Mouse (Mus musculus): ENCODE measurements around the gene Car10. TPM values are rescaled to one million over a fixed set of nuclear protein-coding genes. Genes with fewer than 3 reads are reported as not detected.

The Car10 gene
- polyA plus RNA-seq, 1 experiment: not detected

DNA sequence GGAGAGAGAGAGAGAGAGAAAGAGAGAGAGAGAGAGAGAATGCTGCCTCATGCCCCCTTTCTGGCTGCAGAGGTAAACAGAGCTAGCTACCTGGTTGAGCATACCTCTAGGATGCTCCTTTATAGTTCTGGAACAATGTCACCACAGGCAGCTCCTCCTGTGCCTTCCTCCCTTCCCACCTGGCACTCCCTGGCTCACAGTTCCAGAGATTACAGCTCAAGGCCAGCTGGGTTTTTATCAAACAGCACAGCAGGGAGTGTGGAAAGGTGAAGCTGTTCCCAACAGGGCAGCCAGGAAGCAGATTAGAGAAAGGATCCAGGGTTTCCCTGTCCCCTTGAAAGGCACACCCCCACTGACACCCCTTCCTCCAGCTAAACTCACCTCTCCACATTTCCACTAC is 517.0 kb downstream of the Car10 start:
- Histone ChIP-seq H3K27ac (ENCODE audit: insufficient read depth, low read depth, low read length) (no peak overlapping the region), H3K4me1 (ENCODE audit: control insufficient read depth, insufficient read depth, low read length) (no peaks in the 10 kb centered on the region), H3K4me3 (ENCODE audit: insufficient read depth, low read length) (no peak overlapping the region)
- TF ChIP-seq CTCF (IDR thresholded peaks at IDR 0.05; ENCODE audit: low read depth, low read length) (no peak), POLR2A (IDR thresholded peaks at IDR 0.05; ENCODE audit: borderline replicate concordance, low read depth, low read length) (no peak)

DNA sequence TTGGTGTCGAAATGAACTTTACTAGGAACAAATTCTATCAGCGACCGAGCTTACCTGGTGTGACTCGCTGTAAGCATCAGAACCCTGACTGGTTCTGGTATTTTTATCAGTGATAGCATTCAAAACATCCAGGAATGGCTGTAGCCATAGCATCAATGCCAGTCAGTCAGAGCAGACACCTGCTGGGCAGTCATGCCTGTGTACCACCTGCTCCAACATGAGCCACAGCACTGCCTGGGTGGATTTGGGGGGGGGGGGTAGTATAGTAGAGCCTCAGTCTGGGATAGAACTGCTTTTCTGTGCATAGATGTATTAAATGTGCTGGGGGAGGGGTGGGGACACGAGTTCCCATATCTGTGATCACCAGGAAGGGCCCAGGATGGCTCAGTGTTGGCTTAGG is 525.8 kb downstream of the Car10 start:
- no peak for TF ChIP-seq POLR2A (IDR thresholded peaks at IDR 0.05; ENCODE audit: borderline replicate concordance, low read depth, low read length)
- no peak for TF ChIP-seq CTCF (IDR thresholded peaks at IDR 0.05; ENCODE audit: low read depth, low read length)
- H3K27ac ChIP-seq (ENCODE audit: insufficient read depth, low read depth, low read length): no peak overlapping the region
- no peak overlapping the region for H3K4me3 ChIP-seq (ENCODE audit: insufficient read depth, low read length)
- no peaks in the 10 kb centered on the region for H3K4me1 ChIP-seq (ENCODE audit: control insufficient read depth, insufficient read depth, low read length)

DNA sequence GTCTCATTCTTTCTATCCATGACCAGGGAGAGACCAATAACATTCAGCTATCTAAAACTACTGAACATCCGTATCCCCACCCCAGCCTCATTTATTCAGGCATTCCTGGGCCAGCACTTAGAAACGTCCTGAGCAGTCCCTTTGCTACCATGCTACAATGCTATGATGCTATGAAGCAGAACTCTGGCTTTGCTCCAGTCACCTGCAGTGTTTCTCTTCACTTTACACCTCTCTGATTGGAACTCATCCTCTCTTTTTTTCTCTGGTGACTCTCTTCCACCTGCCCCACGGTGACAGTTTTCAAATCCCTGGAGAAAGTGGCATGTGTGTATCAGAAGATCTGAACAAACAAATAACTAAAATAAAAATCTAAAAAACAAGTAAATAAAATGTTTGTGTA is 541.6 kb downstream of the Car10 start:
- no peak overlapping the region for H3K4me3 ChIP-seq (ENCODE audit: insufficient read depth, low read length)
- H3K27ac ChIP-seq (ENCODE audit: insufficient read depth, low read depth, low read length): no peak overlapping the region
- H3K4me1 ChIP-seq (ENCODE audit: control insufficient read depth, insufficient read depth, low read length): no peaks in the 10 kb centered on the region
- no peak for TF ChIP-seq CTCF (IDR thresholded peaks at IDR 0.05; ENCODE audit: low read depth, low read length)
- TF ChIP-seq POLR2A (IDR thresholded peaks at IDR 0.05; ENCODE audit: borderline replicate concordance, low read depth, low read length): no peak

DNA sequence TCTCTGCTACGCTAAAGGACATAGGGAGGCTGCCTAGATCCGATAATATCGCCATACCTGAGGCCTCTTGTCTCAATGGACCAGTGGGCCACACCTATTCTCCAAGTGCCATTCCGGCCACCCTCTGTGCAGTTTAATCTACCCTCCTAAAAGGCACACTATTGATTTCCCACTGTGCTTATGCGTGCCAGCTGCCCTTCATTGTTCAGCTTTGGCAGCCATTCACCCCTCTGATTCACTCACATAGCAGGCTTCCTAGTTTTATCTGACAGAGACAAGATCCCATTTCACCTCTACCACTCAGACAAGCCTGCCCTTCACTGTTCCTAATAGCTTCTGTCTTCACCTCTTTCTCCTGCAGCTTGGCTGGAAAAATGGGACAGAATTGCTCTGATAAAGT is 543.1 kb downstream of the Car10 start:
- TF ChIP-seq CTCF (IDR thresholded peaks at IDR 0.05; ENCODE audit: low read depth, low read length) (no peak), POLR2A (IDR thresholded peaks at IDR 0.05; ENCODE audit: borderline replicate concordance, low read depth, low read length) (no peak)

DNA sequence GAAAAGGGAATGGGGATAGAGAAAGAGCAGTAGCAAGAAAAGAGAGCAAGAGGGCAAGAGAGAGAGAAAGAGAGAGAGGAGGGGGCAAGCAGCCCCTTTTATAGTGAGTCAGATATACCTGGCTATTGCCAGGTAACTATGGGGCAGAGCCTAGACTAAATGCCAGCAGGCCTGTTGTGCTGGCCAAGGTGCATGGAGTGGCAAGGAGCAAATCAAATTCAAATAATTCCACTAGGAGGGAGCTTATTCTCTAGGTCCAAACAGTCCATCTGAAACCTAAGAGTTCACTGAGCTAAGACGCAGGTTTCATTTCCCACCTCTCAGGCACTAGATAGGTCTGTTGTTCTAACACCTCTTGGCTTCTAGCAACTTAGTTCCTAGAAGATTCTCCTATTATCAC is 544.5 kb downstream of the Car10 start:
- no peak overlapping the region for H3K4me3 ChIP-seq (ENCODE audit: insufficient read depth, low read length)
- H3K4me1 ChIP-seq (ENCODE audit: control insufficient read depth, insufficient read depth, low read length): no peaks in the 10 kb centered on the region
- H3K27ac ChIP-seq (ENCODE audit: insufficient read depth, low read depth, low read length): no peak overlapping the region
- TF ChIP-seq POLR2A (IDR thresholded peaks at IDR 0.05; ENCODE audit: borderline replicate concordance, low read depth, low read length) (no peak), CTCF (IDR thresholded peaks at IDR 0.05; ENCODE audit: low read depth, low read length) (no peak)

More for the DNA sequence above, 543.1 kb downstream of the Car10 start:
- H3K27ac ChIP-seq (ENCODE audit: insufficient read depth, low read depth, low read length): no peak overlapping the region
- no peak overlapping the region for H3K4me3 ChIP-seq (ENCODE audit: insufficient read depth, low read length)
- no peaks in the 10 kb centered on the region for H3K4me1 ChIP-seq (ENCODE audit: control insufficient read depth, insufficient read depth, low read length)

DNA sequence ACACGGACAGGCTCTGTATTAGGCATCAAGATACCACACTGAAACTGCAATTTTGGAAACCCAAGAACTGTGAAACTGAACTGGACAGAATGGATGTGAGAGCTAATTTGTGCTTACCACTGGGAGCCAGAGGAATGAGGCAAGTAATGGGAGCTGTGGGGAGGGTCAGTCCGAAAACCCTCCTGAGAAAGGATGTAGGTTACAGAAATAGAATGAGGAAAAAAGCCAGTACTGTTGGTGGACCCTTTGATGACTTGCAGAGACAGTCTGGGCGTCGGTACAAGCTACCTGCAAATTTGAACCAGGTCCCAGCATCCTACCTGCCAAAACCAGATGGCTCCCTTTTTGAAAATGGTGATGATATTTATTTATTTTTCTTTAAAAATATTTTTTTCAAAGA is 545.2 kb downstream of the Car10 start:
- Histone ChIP-seq H3K27ac (ENCODE audit: insufficient read depth, low read depth, low read length) (no peak overlapping the region), H3K4me3 (ENCODE audit: insufficient read depth, low read length) (no peak overlapping the region), H3K4me1 (ENCODE audit: control insufficient read depth, insufficient read depth, low read length) (no peaks in the 10 kb centered on the region)
- TF ChIP-seq POLR2A (IDR thresholded peaks at IDR 0.05; ENCODE audit: borderline replicate concordance, low read depth, low read length) (no peak), CTCF (IDR thresholded peaks at IDR 0.05; ENCODE audit: low read depth, low read length) (no peak)

DNA sequence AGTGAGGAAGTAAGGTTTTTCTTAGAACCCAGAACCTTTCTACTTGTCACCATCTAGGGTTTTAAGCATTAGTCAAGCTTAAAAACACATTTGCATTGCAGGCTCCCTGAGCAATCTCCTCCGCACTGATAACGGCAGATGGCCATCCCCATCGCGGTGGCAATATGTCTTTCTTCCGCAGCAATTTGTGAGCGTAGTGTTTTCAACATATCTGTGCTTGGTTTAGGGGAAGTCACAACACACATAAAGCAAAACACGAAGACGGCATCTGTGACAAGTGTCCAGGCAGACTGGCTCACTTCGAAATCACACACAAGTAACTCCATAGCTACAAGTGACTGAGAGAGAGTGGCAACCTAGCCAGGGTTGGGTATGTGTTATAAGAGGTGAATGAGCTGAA is 545.6 kb downstream of the Car10 start:
- no peak for TF ChIP-seq CTCF (IDR thresholded peaks at IDR 0.05; ENCODE audit: low read depth, low read length)
- Histone ChIP-seq H3K27ac (ENCODE audit: insufficient read depth, low read depth, low read length) (no peak overlapping the region), H3K4me1 (ENCODE audit: control insufficient read depth, insufficient read depth, low read length) (no peaks in the 10 kb centered on the region), H3K4me3 (ENCODE audit: insufficient read depth, low read length) (no peak overlapping the region)

DNA sequence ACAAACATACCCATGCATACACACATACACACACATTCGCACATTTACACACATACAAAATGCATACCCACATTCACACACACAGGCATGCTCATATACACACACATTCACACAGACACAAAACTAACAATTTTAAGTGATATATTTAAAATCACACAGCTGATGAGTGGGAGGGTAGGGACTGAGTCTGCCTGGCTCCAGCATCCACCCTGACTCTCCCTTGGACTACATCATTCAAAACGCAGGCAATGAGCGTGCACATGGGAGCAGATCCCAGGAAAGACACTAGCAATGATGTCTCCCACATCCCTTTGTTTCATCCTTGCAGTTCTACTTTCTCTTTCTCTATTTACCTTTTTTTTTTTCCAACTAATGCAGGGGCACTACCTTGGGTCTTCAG is 548.4 kb downstream of the Car10 start:
- H3K27ac ChIP-seq (ENCODE audit: insufficient read depth, low read depth, low read length): no peak overlapping the region
- no peaks in the 10 kb centered on the region for H3K4me1 ChIP-seq (ENCODE audit: control insufficient read depth, insufficient read depth, low read length)
- H3K4me3 ChIP-seq (ENCODE audit: insufficient read depth, low read length): no peak overlapping the region
- TF ChIP-seq CTCF (IDR thresholded peaks at IDR 0.05; ENCODE audit: low read depth, low read length): no peak
- no peak for TF ChIP-seq POLR2A (IDR thresholded peaks at IDR 0.05; ENCODE audit: borderline replicate concordance, low read depth, low read length)

Measured in bone marrow macrophage, adult 2 months (primary cell).